Mouse (Mus musculus) ES-E14 (cell line): ENCODE measurements around the gene Cfap70.

Source experiments
- CHD2 ChIP-seq: IDR thresholded peaks from 2 replicates; pipeline ENCODE4 v1.6.1; 2014; ENCODE audit warnings: mild to moderate bottlenecking, low read depth, low read length, inconsistent platforms
- HCFC1 ChIP-seq: IDR thresholded peaks from 2 replicates; pipeline ENCODE4 v1.6.1; 2012; ENCODE audit warnings: low read length, inconsistent platforms, borderline replicate concordance; ENCODE audit not compliant: insufficient read depth
- MAFK ChIP-seq: IDR thresholded peaks from 2 replicates; pipeline ENCODE4 v1.6.1; 2014; ENCODE audit warnings: mild to moderate bottlenecking, low read depth, low read length, inconsistent platforms; ENCODE audit not compliant: insufficient read depth
- ZC3H11A ChIP-seq: IDR thresholded peaks from 2 replicates; pipeline ENCODE4 v1.6.1; 2012; ENCODE audit warnings: low read depth, mild to moderate bottlenecking, inconsistent platforms, low read length, borderline replicate concordance
- ZNF384 ChIP-seq: IDR thresholded peaks from 2 replicates; pipeline ENCODE4 v1.6.1; 2012; ENCODE audit warnings: low read depth, low read length, inconsistent platforms

- TF ChIP-seq HCFC1 (no peak), CHD2 (no peak), ZC3H11A (no peak), MAFK (no peak), ZNF384 (no peak)
Measured at GRCm38 (mm10) chr14:20429833-20430232, 22.2 kb downstream of the Cfap70 start.
